Mouse (Mus musculus) bone marrow macrophage, adult 2 months (primary cell): ENCODE results near the gene Ecm2.

Experiments
- CTCF ChIP-seq: IDR thresholded peaks from 2 replicates; pipeline ENCODE4 v1.5.1; 2012; ENCODE audit warnings: low read depth, mild to moderate bottlenecking, low read length, moderate library complexity
- POLR2A ChIP-seq: IDR thresholded peaks from 2 replicates; pipeline ENCODE4 v1.6.1; 2012; ENCODE audit warnings: mild to moderate bottlenecking, low read depth, low read length, borderline replicate concordance

GRCm38 (mm10) chr13:49465875-49466274, 38.7 kb upstream of the Ecm2 start:
- TF ChIP-seq POLR2A = no peak
- no peak for TF ChIP-seq CTCF
